Mouse (Mus musculus): ENCODE results near the gene Hcrtr2. TPM values are rescaled to one million over a fixed set of nuclear protein-coding genes. Genes with fewer than 3 reads are reported as not detected.

Hcrtr2 gene
- polyA plus RNA-seq, 1 experiment = not detected

GRCm38 (mm10) chr9:76322122-76323052 lies 1.3 kb downstream of the Hcrtr2 start:
- no peak for TF ChIP-seq CTCF (IDR thresholded peaks at IDR 0.05; ENCODE audit: control insufficient read depth, insufficient read depth, insufficient replicate concordance, low read depth, low read length)
- no peak for TF ChIP-seq POLR2A (IDR thresholded peaks at IDR 0.05; ENCODE audit: control insufficient read depth, low read depth, low read length)
- Histone ChIP-seq H3K27me3 (ENCODE audit: control insufficient read depth, insufficient read depth, low read length) (no peaks in the 10 kb centered on the region), H3K4me3 (ENCODE audit: control insufficient read depth, low read depth, low read length) (no peak overlapping the region), H3K36me3 (ENCODE audit: control insufficient read depth, insufficient read depth, low read length) (no peaks in the 10 kb centered on the region), H3K4me1 (ENCODE audit: control insufficient read depth, insufficient read depth, low read length) (no peaks in the 10 kb centered on the region), H3K27ac (ENCODE audit: control insufficient read depth, insufficient read depth, low read depth, low read length) (no peak overlapping the region)

- no peaks in the 10 kb centered on the region for H3K27me3 ChIP-seq (ENCODE audit: control insufficient read depth, insufficient read depth, low read length)
- TF ChIP-seq POLR2A (IDR thresholded peaks at IDR 0.05; ENCODE audit: control insufficient read depth, low read depth, low read length) (no peak), CTCF (IDR thresholded peaks at IDR 0.05; ENCODE audit: control insufficient read depth, insufficient read depth, insufficient replicate concordance, low read depth, low read length) (no peak)
- no peaks in the 10 kb centered on the region for H3K36me3 ChIP-seq (ENCODE audit: control insufficient read depth, insufficient read depth, low read length)
- no peak overlapping the region for H3K4me3 ChIP-seq (ENCODE audit: control insufficient read depth, low read depth, low read length)
- H3K4me1 ChIP-seq (ENCODE audit: control insufficient read depth, insufficient read depth, low read length) = no peaks in the 10 kb centered on the region
- H3K27ac ChIP-seq (ENCODE audit: control insufficient read depth, insufficient read depth, low read depth, low read length) = no peak overlapping the region
Observed at GRCm38 (mm10) chr9:76321589-76321988, 2.1 kb downstream of the Hcrtr2 start.

GRCm38 (mm10) chr9:76320755-76321154 lies 2.9 kb downstream of the Hcrtr2 start:
- TF ChIP-seq POLR2A (IDR thresholded peaks at IDR 0.05; ENCODE audit: control insufficient read depth, low read depth, low read length) (no peak), CTCF (IDR thresholded peaks at IDR 0.05; ENCODE audit: control insufficient read depth, insufficient read depth, insufficient replicate concordance, low read depth, low read length) (no peak)
- H3K4me1 ChIP-seq (ENCODE audit: control insufficient read depth, insufficient read depth, low read length) = no peaks in the 10 kb centered on the region

GRCm38 (mm10) chr9:76318302-76318701 lies 5.4 kb downstream of the Hcrtr2 start:
- H3K4me1 ChIP-seq (ENCODE audit: control insufficient read depth, insufficient read depth, low read length) = no peaks in the 10 kb centered on the region
- no peak overlapping the region for H3K4me3 ChIP-seq (ENCODE audit: control insufficient read depth, low read depth, low read length)
- TF ChIP-seq POLR2A (IDR thresholded peaks at IDR 0.05; ENCODE audit: control insufficient read depth, low read depth, low read length) (no peak), CTCF (IDR thresholded peaks at IDR 0.05; ENCODE audit: control insufficient read depth, insufficient read depth, insufficient replicate concordance, low read depth, low read length) (no peak)
- H3K27me3 ChIP-seq (ENCODE audit: control insufficient read depth, insufficient read depth, low read length) = no peaks in the 10 kb centered on the region
- H3K36me3 ChIP-seq (ENCODE audit: control insufficient read depth, insufficient read depth, low read length) = no peaks in the 10 kb centered on the region
- no peak overlapping the region for H3K27ac ChIP-seq (ENCODE audit: control insufficient read depth, insufficient read depth, low read depth, low read length)

More at GRCm38 (mm10) chr9:76320755-76321154, 2.9 kb downstream of the Hcrtr2 start:
- Histone ChIP-seq H3K36me3 (ENCODE audit: control insufficient read depth, insufficient read depth, low read length) (no peaks in the 10 kb centered on the region), H3K27ac (ENCODE audit: control insufficient read depth, insufficient read depth, low read depth, low read length) (no peak overlapping the region), H3K27me3 (ENCODE audit: control insufficient read depth, insufficient read depth, low read length) (no peaks in the 10 kb centered on the region), H3K4me3 (ENCODE audit: control insufficient read depth, low read depth, low read length) (no peak overlapping the region)

- TF ChIP-seq CTCF (IDR thresholded peaks at IDR 0.05; ENCODE audit: control insufficient read depth, insufficient read depth, insufficient replicate concordance, low read depth, low read length) = no peak
- no peak for TF ChIP-seq POLR2A (IDR thresholded peaks at IDR 0.05; ENCODE audit: control insufficient read depth, low read depth, low read length)
- Histone ChIP-seq H3K4me3 (ENCODE audit: control insufficient read depth, low read depth, low read length) (no peak overlapping the region), H3K27me3 (ENCODE audit: control insufficient read depth, insufficient read depth, low read length) (no peaks in the 10 kb centered on the region), H3K4me1 (ENCODE audit: control insufficient read depth, insufficient read depth, low read length) (no peaks in the 10 kb centered on the region), H3K27ac (ENCODE audit: control insufficient read depth, insufficient read depth, low read depth, low read length) (no peak overlapping the region), H3K36me3 (ENCODE audit: control insufficient read depth, insufficient read depth, low read length) (no peaks in the 10 kb centered on the region)
Observed at GRCm38 (mm10) chr9:76315096-76315495, 8.6 kb downstream of the Hcrtr2 start.

GRCm38 (mm10) chr9:76313921-76314320 lies 9.7 kb downstream of the Hcrtr2 start:
- TF ChIP-seq CTCF (IDR thresholded peaks at IDR 0.05; ENCODE audit: control insufficient read depth, insufficient read depth, insufficient replicate concordance, low read depth, low read length) = no peak
- no peak for TF ChIP-seq POLR2A (IDR thresholded peaks at IDR 0.05; ENCODE audit: control insufficient read depth, low read depth, low read length)
- Histone ChIP-seq H3K36me3 (ENCODE audit: control insufficient read depth, insufficient read depth, low read length) (no peaks in the 10 kb centered on the region), H3K27me3 (ENCODE audit: control insufficient read depth, insufficient read depth, low read length) (no peaks in the 10 kb centered on the region), H3K4me3 (ENCODE audit: control insufficient read depth, low read depth, low read length) (no peak overlapping the region), H3K4me1 (ENCODE audit: control insufficient read depth, insufficient read depth, low read length) (no peaks in the 10 kb centered on the region), H3K27ac (ENCODE audit: control insufficient read depth, insufficient read depth, low read depth, low read length) (no peak overlapping the region)

- no peak for TF ChIP-seq POLR2A (IDR thresholded peaks at IDR 0.05; ENCODE audit: control insufficient read depth, low read depth, low read length)
- no peak for TF ChIP-seq CTCF (IDR thresholded peaks at IDR 0.05; ENCODE audit: control insufficient read depth, insufficient read depth, insufficient replicate concordance, low read depth, low read length)
- Histone ChIP-seq H3K27ac (ENCODE audit: control insufficient read depth, insufficient read depth, low read depth, low read length) (no peak overlapping the region), H3K4me3 (ENCODE audit: control insufficient read depth, low read depth, low read length) (no peak overlapping the region), H3K36me3 (ENCODE audit: control insufficient read depth, insufficient read depth, low read length) (no peaks in the 10 kb centered on the region), H3K4me1 (ENCODE audit: control insufficient read depth, insufficient read depth, low read length) (no peaks in the 10 kb centered on the region), H3K27me3 (ENCODE audit: control insufficient read depth, insufficient read depth, low read length) (no peaks in the 10 kb centered on the region)
Observed at GRCm38 (mm10) chr9:76312221-76312620, 11.4 kb downstream of the Hcrtr2 start.

Data from testis, adult 2 months (tissue).